Mouse (Mus musculus) stomach, embryonic 15.5 days (tissue): ENCODE measurements around the gene Gm17606. TPM values are rescaled to one million over a fixed set of nuclear protein-coding genes. Genes with fewer than 3 reads are reported as not detected.

ENCODE experiments used
- microRNA counts: library from miRNA; unstranded; fragments of <30 nt; microRNA quantifications from one replicate; lab custom pipeline; 2016
- microRNA-seq: library from miRNA; unstranded; fragments of <30 nt; microRNA quantifications from one replicate; pipeline ENCODE4, GENCODE M21; 2016
- polyA plus RNA-seq: library from polyadenylated mRNA; unstranded; fragments of >200 nt; fragmentation: Nextera tagmentation; extraction: Ambion mirVana; gene quantifications from 2 replicates; pipeline ENCODE4 v1.2.1, GENCODE M21; 2015

The Gm17606 gene
- polyA plus RNA-seq, 1 experiment from 2014 or later, result not detected

MicroRNAs encoded within 50 kb of the gene (microRNA counts, 519-probe panel; counts per million panel counts)
- microRNA mmu-miR-686 (lab: Ali Mortazavi, UCI), result not detected

Small RNA genes within 50 kb of the gene (microRNA-seq; reads per million reads assigned to microRNA genes)
- not detected for gene Mir686
- gene Mir6948, result not detected

Other genes with a start within 250 kb of the Gm17606 start
- gene Slc7a7, start 223.2 kb upstream of the Gm17606 start, polyA plus RNA-seq, result 17.0 and 19.9 TPM in 2 replicates
- 273 and 275 TPM in 2 replicates for gene Mrpl52, start 214.0 kb upstream of the Gm17606 start, polyA plus RNA-seq
- gene Mmp14, start 209.3 kb upstream of the Gm17606 start, polyA plus RNA-seq, result 126 and 139 TPM in 2 replicates
- gene Lrp10, start 176.8 kb upstream of the Gm17606 start, polyA plus RNA-seq, result 49.6 and 51.9 TPM in 2 replicates
- 1.6 and 2.3 TPM in 2 replicates for gene Rem2, start 164.9 kb upstream of the Gm17606 start, polyA plus RNA-seq
- 66.6 and 71.7 TPM in 2 replicates for gene Prmt5, start 123.4 kb upstream of the Gm17606 start, polyA plus RNA-seq
- gene Haus4, start 86.3 kb upstream of the Gm17606 start, polyA plus RNA-seq, result 48.3 and 49.3 TPM in 2 replicates
- gene Ajuba, start 63.4 kb upstream of the Gm17606 start, polyA plus RNA-seq, result 30.8 and 32.0 TPM in 2 replicates
- 6.7 and 8.3 TPM in 2 replicates for gene 4931414P19Rik, start 35.0 kb upstream of the Gm17606 start, polyA plus RNA-seq
- gene Psmb5, start 22.9 kb upstream of the Gm17606 start, polyA plus RNA-seq, result 370 and 382 TPM in 2 replicates
- gene Psmb11, start 19.5 kb upstream of the Gm17606 start, polyA plus RNA-seq, result 0.03 TPM in 2 replicates
- gene Cdh24, start 412 bp downstream of the Gm17606 start, polyA plus RNA-seq, result 3.7 and 4.5 TPM in 2 replicates
- gene 1700123O20Rik, start 45.3 kb downstream of the Gm17606 start, polyA plus RNA-seq, result 79.3 and 84.8 TPM in 2 replicates
- gene Acin1, start 46.0 kb downstream of the Gm17606 start, polyA plus RNA-seq, result 111 and 116 TPM in 2 replicates
- gene Gm29776, start 57.9 kb downstream of the Gm17606 start, polyA plus RNA-seq, result 0.05 and 0.15 TPM in 2 replicates
- gene Cebpe, start 71.2 kb downstream of the Gm17606 start, polyA plus RNA-seq, result 1.3 and 1.5 TPM in 2 replicates
- 8.1 and 12.8 TPM in 2 replicates for gene Slc7a8, start 141.0 kb downstream of the Gm17606 start, polyA plus RNA-seq
- gene Rnf212b, start 173.2 kb downstream of the Gm17606 start, polyA plus RNA-seq, result 0.18 TPM in 1 of 2 replicates, not detected in the other
- gene Homez, start 230.0 kb downstream of the Gm17606 start, polyA plus RNA-seq, result 8.4 and 10.6 TPM in 2 replicates
- gene Ppp1r3e, start 236.6 kb downstream of the Gm17606 start, polyA plus RNA-seq, result 2.4 and 2.7 TPM in 2 replicates
- 4.2 and 4.3 TPM in 2 replicates for gene Bcl2l2, start 242.4 kb downstream of the Gm17606 start, polyA plus RNA-seq
- gene Gm20521, start 242.5 kb downstream of the Gm17606 start, polyA plus RNA-seq, result 0.19 and 0.53 TPM in 2 replicates